Mouse (Mus musculus) B cell, adult (primary cell): ENCODE results near the gene Sptan1. TPM values are rescaled to one million over a fixed set of nuclear protein-coding genes. Genes with fewer than 3 reads are reported as not detected.

Experiments
- total RNA-seq: library from RNA; stranded (reverse); gene quantifications from 4 replicates; pipeline ENCODE4 v1.2.4, GENCODE M21; 2023; ENCODE audit not compliant: inconsistent age

The Sptan1 gene
- total RNA-seq, result 255 to 325 TPM (median 308 TPM) in 4 replicates

GRCm38 (mm10) chr2:29965250-29965843 lies at the start of gene Sptan1:
Sptan1 (plus strand) TSS chr2:29965560.

DNA sequence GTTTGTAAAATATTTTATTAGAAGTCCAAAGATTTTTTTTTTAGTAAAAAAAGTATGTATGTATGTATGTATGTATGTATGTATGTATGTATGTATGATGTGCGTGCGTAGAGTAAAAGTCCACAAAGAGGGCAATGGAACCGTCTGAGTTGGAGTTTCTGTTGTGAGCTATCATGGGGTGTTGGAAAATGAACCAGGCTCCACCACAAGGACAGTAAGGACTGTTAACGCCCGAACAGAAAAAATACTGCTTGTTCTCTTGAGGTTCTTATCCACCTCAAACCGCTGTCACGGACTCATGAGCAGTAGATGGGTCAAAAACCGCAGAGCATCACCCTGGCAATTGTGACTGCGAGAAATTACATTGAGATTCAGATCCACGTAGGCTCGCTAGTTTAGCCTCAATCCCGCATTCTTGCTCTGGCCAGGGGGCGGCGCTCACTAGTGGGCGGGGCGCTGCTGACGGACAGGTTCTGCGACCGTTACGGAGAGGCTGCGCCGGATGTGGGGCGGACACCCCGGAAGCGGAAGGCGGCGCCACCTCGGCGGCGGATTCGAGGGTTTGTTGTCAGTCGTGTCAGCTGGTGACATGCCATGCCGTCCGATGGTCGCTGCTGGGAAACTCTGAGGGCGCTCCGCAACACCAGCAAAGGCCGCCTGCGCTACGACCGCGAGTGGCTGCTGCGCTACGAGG lies 30.3 kb upstream of the Sptan1 start, which contains the start of gene Gle1:
TSS of gene Gle1 (plus strand) at position 521 of the 694 bp plus-strand sequence.

GRCm38 (mm10) chr2:30048699-30049388 lies 83.5 kb downstream of the Sptan1 start, which contains the start of gene Wdr34:
Wdr34 (minus strand) TSS chr2:30048881.

GRCm38 (mm10) chr2:30057223-30057904 lies 92.0 kb downstream of the Sptan1 start, which contains the start of gene Set:
Set (plus strand) TSS chr2:30057378.

DNA sequence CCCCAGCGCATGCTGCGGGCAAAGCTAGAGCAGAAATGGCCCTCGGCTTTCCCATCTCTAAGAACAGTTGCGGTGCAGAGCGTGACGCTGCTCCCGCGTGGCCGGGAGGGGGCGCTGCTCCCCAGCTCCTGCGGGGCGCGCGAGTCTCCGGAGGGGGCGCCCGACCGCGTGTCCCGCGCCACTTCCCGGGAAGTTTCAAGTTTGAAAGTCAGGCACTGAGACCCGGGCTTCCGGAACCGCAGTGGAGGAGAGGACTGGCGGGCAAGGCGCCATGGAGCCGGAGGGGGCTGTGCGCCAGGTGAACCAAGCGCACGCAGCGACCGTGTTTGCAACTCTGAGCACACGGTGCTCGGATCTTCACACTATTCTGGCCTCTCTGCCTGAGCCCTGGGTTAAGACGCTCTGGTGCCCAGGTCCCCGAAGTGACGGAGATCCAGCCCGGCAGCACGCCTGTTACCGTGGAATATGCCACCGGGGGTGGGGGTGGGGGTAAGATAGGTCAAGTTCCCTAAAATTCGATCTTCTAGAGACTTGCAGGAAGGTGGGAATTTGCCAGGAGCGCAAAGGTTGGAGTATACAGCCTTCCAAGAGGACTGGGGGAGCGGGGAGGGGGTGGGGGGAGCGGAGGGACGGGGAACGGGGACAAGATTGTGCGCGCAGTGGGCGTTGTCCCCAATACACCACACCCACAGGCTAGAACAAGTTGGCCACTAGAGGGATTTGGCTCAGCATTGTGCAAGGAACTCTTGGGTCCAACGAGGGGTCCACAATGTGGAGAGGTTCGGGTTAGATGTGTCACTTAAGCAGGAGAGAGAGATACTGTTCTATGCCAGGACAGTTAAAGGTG lies 112.4 kb downstream of the Sptan1 start, which contains the start of gene Pkn3:
TSS of gene Pkn3 (plus strand) at position 183 of the 847 bp plus-strand sequence.

Other genes starting within 250 kb of the Sptan1 start
- gene Gm13420, start 213.9 kb upstream of the Sptan1 start, total RNA-seq, result 0.48 TPM in 1 of 4 replicates, not detected in the others
- not detected in 4 replicates for gene Gm13547, start 206.2 kb upstream of the Sptan1 start, total RNA-seq
- 6.1 to 13.0 TPM (median 7.6 TPM) in 4 replicates for gene Coq4, start 178.1 kb upstream of the Sptan1 start, total RNA-seq
- gene Trub2, start 177.1 kb upstream of the Sptan1 start, total RNA-seq, result 35.3 to 56.4 TPM (median 49.2 TPM) in 4 replicates
- 12.1 to 15.4 TPM (median 13.3 TPM) in 4 replicates for gene Slc27a4, start 162.9 kb upstream of the Sptan1 start, total RNA-seq
- 36.7 to 52.5 TPM (median 44.9 TPM) in 4 replicates for gene Urm1, start 145.5 kb upstream of the Sptan1 start, total RNA-seq
- gene Cercam, start 96.4 kb upstream of the Sptan1 start, total RNA-seq, result 2.1 to 4.4 TPM (median 2.4 TPM) in 4 replicates
- gene Odf2, start 76.3 kb upstream of the Sptan1 start, total RNA-seq, result 100 to 126 TPM (median 103 TPM) in 4 replicates
- 67.7 to 79.2 TPM (median 77.4 TPM) in 4 replicates for gene Gle1, start 30.1 kb upstream of the Sptan1 start, total RNA-seq
- gene Wdr34, start 83.3 kb downstream of the Sptan1 start, total RNA-seq, result 2.5 to 4.4 TPM (median 2.8 TPM) in 4 replicates
- gene Set, start 91.8 kb downstream of the Sptan1 start, total RNA-seq, result 251 to 275 TPM (median 261 TPM) in 4 replicates
- 0.87 to 2.3 TPM (median 1.7 TPM) in 4 replicates for gene Pkn3, start 112.1 kb downstream of the Sptan1 start, total RNA-seq
- 14.2 to 18.4 TPM (median 15.7 TPM) in 4 replicates for gene Zdhhc12, start 128.1 kb downstream of the Sptan1 start, total RNA-seq
- gene Zer1, start 159.0 kb downstream of the Sptan1 start, total RNA-seq, result 67.6 to 74.2 TPM (median 71.0 TPM) in 4 replicates
- 39.1 to 46.0 TPM (median 41.8 TPM) in 4 replicates for gene Tbc1d13, start 168.2 kb downstream of the Sptan1 start, total RNA-seq
- gene Endog, start 205.9 kb downstream of the Sptan1 start, total RNA-seq, result 8.8 to 9.3 TPM (median 9.1 TPM) in 4 replicates
- 19.9 to 23.6 TPM (median 22.6 TPM) in 4 replicates for gene Spout1, start 212.9 kb downstream of the Sptan1 start, total RNA-seq
- gene Kyat1, start 240.3 kb downstream of the Sptan1 start, total RNA-seq, result 7.4 to 11.1 TPM (median 7.9 TPM) in 4 replicates